Mouse (Mus musculus) MEL (cell line): ENCODE measurements around the gene Myh2. TPM values are rescaled to one million over a fixed set of nuclear protein-coding genes. Genes with fewer than 3 reads are reported as not detected.

Experiments
- DNase-seq: peaks from one replicate; pipeline ENCODE4 v3.0.0; 2011; ENCODE audit warnings: low read depth, low spot score
- H3K27ac ChIP-seq: 2 replicates; pipeline ENCODE4 v1.5.1; 2012; ENCODE audit warnings: low read depth, mild to moderate bottlenecking, control low read depth, low read length, moderate library complexity; ENCODE audit not compliant: control insufficient read depth
- H3K27me3 ChIP-seq, 2 experiments: fragments of 150-350 bp in 1 of 2; sonication (generic) in 1 of 2; 2 replicates each; pipeline ENCODE4 v1.6.1; 2012; ENCODE audit warnings: low read length in 2 of 2, mild to moderate bottlenecking in 2 of 2, improper control_type of control experiment in 1 of 2, moderate library complexity in 1 of 2; ENCODE audit not compliant: insufficient read depth in 2 of 2, control insufficient read depth in 1 of 2
- H3K36me3 ChIP-seq, 2 experiments: 2 replicates each; pipeline ENCODE4 v1.6.1; 2012 to 2014; ENCODE audit warnings: low read length in 2 of 2, improper control_type of control experiment in 1 of 2, inconsistent platforms in 1 of 2, mild to moderate bottlenecking in 1 of 2; ENCODE audit not compliant: insufficient read depth in 2 of 2, control insufficient read depth in 1 of 2
- H3K4me1 ChIP-seq, 2 experiments: fragments of 150-350 bp in 1 of 2; sonication (generic) in 1 of 2; 2 replicates each; pipeline ENCODE4 v1.6.1; 2012; ENCODE audit warnings: low read length in 2 of 2, improper control_type of control experiment in 1 of 2, mild to moderate bottlenecking in 1 of 2; ENCODE audit not compliant: insufficient read depth in 2 of 2, control insufficient read depth in 1 of 2
- H3K4me3 ChIP-seq, 2 experiments: fragments of 150-350 bp in 1 of 2; sonication (generic) in 1 of 2; 2 replicates each; pipeline ENCODE4 v1.5.1; 2012; ENCODE audit warnings: low read depth in 2 of 2, low read length in 2 of 2, mild to moderate bottlenecking in 2 of 2, moderate library complexity in 2 of 2, control low read depth in 1 of 2, improper control_type of control experiment in 1 of 2; ENCODE audit not compliant: control insufficient read depth in 1 of 2, insufficient read depth in 1 of 2
- H3K79me2 ChIP-seq: 2 replicates; pipeline ENCODE4 v1.6.1; 2012; ENCODE audit warnings: mild to moderate bottlenecking, low read length, moderate library complexity; ENCODE audit not compliant: control insufficient read depth, poor library complexity, insufficient read depth
- H3K9ac ChIP-seq: 2 replicates; pipeline ENCODE4 v1.6.1; 2012; ENCODE audit warnings: low read depth, mild to moderate bottlenecking, control low read depth, low read length, moderate library complexity; ENCODE audit not compliant: control insufficient read depth, poor library complexity, severe bottlenecking
- H3K9me3 ChIP-seq: fragments of 150-350 bp; sonication (generic); replicated peaks from 2 replicates; pipeline ENCODE4 v1.6.1; 2012; ENCODE audit warnings: mild to moderate bottlenecking, low read length, improper control_type of control experiment, moderate library complexity; ENCODE audit not compliant: insufficient read depth
- BHLHE40 ChIP-seq: IDR thresholded peaks from 2 replicates; pipeline ENCODE4 v1.6.1; 2012; ENCODE audit warnings: low read depth, mild to moderate bottlenecking, inconsistent platforms, low read length, improper control_type of control experiment, borderline replicate concordance
- CHD1 ChIP-seq: IDR thresholded peaks from 2 replicates; pipeline ENCODE4 v1.6.1; 2012; ENCODE audit warnings: low read depth, mild to moderate bottlenecking, inconsistent platforms, low read length, improper control_type of control experiment
- E2F4 ChIP-seq: IDR thresholded peaks from 2 replicates; pipeline ENCODE4 v1.6.1; 2011; ENCODE audit warnings: low read depth, low read length, improper control_type of control experiment, borderline replicate concordance
- EP300 ChIP-seq, 2 experiments: IDR thresholded peaks; 2 replicates each; pipeline ENCODE4 v1.6.1; 2011; ENCODE audit warnings: improper control_type of control experiment in 2 of 2, low read length in 2 of 2, low read depth in 1 of 2, mild to moderate bottlenecking in 1 of 2
- GABPA ChIP-seq: IDR thresholded peaks from 2 replicates; pipeline ENCODE4 v1.6.1; 2012; ENCODE audit warnings: low read depth, mild to moderate bottlenecking, inconsistent platforms, low read length, improper control_type of control experiment, moderate library complexity
- HCFC1 ChIP-seq: IDR thresholded peaks from 2 replicates; pipeline ENCODE4 v1.6.1; 2012; ENCODE audit warnings: low read depth, mild to moderate bottlenecking, inconsistent platforms, low read length, improper control_type of control experiment, moderate library complexity
- JUND ChIP-seq: IDR thresholded peaks from 2 replicates; pipeline ENCODE4 v1.6.1; 2011; ENCODE audit warnings: low read depth, mild to moderate bottlenecking, improper control_type of control experiment, low read length
- MAX ChIP-seq: IDR thresholded peaks from 2 replicates; pipeline ENCODE4 v1.6.1; 2011; ENCODE audit warnings: low read length, improper control_type of control experiment
- MAZ ChIP-seq: IDR thresholded peaks from 2 replicates; pipeline ENCODE4 v1.6.1; 2012; ENCODE audit warnings: low read depth, mild to moderate bottlenecking, inconsistent platforms, low read length, improper control_type of control experiment
- MXI1 ChIP-seq: IDR thresholded peaks from 2 replicates; pipeline ENCODE4 v1.6.1; 2011; ENCODE audit warnings: mild to moderate bottlenecking, low read depth, low read length, improper control_type of control experiment
- MYB ChIP-seq: IDR thresholded peaks from 2 replicates; pipeline ENCODE4 v1.6.1; 2011; ENCODE audit warnings: mild to moderate bottlenecking, low read depth, low read length, improper control_type of control experiment
- MYC ChIP-seq: IDR thresholded peaks from 2 replicates; pipeline ENCODE4 v1.6.1; 2011; ENCODE audit warnings: low read depth, mild to moderate bottlenecking, low read length, improper control_type of control experiment, moderate library complexity
- NRF1 ChIP-seq: IDR thresholded peaks from 2 replicates; pipeline ENCODE4 v1.6.1; 2014; ENCODE audit warnings: low read depth, mild to moderate bottlenecking, inconsistent platforms, low read length, improper control_type of control experiment, moderate library complexity; ENCODE audit not compliant: poor library complexity, insufficient read depth, severe bottlenecking
- POLR2A ChIP-seq, 2 experiments: IDR thresholded peaks; 2 replicates each; pipeline ENCODE4 v1.6.1; 2011 to 2012; ENCODE audit warnings: low read length in 2 of 2, mild to moderate bottlenecking in 2 of 2, control low read depth in 1 of 2, improper control_type of control experiment in 1 of 2, low read depth in 1 of 2, moderate library complexity in 1 of 2; ENCODE audit not compliant: control insufficient read depth in 1 of 2, insufficient read depth in 1 of 2, poor library complexity in 1 of 2
- POLR2AphosphoS2 ChIP-seq: IDR thresholded peaks from 2 replicates; pipeline ENCODE4 v1.6.1; 2011; ENCODE audit warnings: low read length, improper control_type of control experiment
- RAD21 ChIP-seq: IDR thresholded peaks from 2 replicates; pipeline ENCODE4 v1.6.1; 2011; ENCODE audit warnings: mild to moderate bottlenecking, low read depth, low read length, improper control_type of control experiment
- RCOR1 ChIP-seq: IDR thresholded peaks from 2 replicates; pipeline ENCODE4 v1.6.1; 2012; ENCODE audit warnings: low read depth, mild to moderate bottlenecking, inconsistent platforms, low read length, improper control_type of control experiment
- SMC3 ChIP-seq: IDR thresholded peaks from 2 replicates; pipeline ENCODE4 v1.6.1; 2011; ENCODE audit warnings: low read depth, low read length, improper control_type of control experiment
- TAL1 ChIP-seq: IDR thresholded peaks from 2 replicates; pipeline ENCODE4 v1.6.1; 2012; ENCODE audit warnings: mild to moderate bottlenecking, inconsistent platforms, low read length, moderate library complexity, mixed read lengths
- USF1 ChIP-seq: IDR thresholded peaks from 2 replicates; pipeline ENCODE4 v1.6.1; 2014; ENCODE audit warnings: low read depth, mild to moderate bottlenecking, inconsistent platforms, low read length, improper control_type of control experiment, moderate library complexity
- USF2 ChIP-seq, 2 experiments: IDR thresholded peaks; 2 replicates each; pipeline ENCODE4 v1.6.1; 2011 to 2012; ENCODE audit warnings: improper control_type of control experiment in 2 of 2, low read length in 2 of 2, borderline replicate concordance in 1 of 2, inconsistent platforms in 1 of 2, low read depth in 1 of 2, mild to moderate bottlenecking in 1 of 2; ENCODE audit not compliant: insufficient read depth in 1 of 2
- ZC3H11A ChIP-seq: IDR thresholded peaks from 2 replicates; pipeline ENCODE4 v1.6.1; 2012; ENCODE audit warnings: low read depth, mild to moderate bottlenecking, inconsistent platforms, low read length, improper control_type of control experiment
- ZKSCAN1 ChIP-seq: IDR thresholded peaks from 2 replicates; pipeline ENCODE4 v1.6.1; 2012; ENCODE audit warnings: low read depth, mild to moderate bottlenecking, inconsistent platforms, low read length, improper control_type of control experiment, moderate library complexity
- ZMIZ1 ChIP-seq: IDR thresholded peaks from 2 replicates; pipeline ENCODE4 v1.6.1; 2012; ENCODE audit warnings: low read depth, mild to moderate bottlenecking, inconsistent platforms, low read length, improper control_type of control experiment, moderate library complexity
- polyA plus RNA-seq, 2 experiments: library from polyadenylated mRNA; stranded (reverse) in 1 of 2; unstranded in 1 of 2; fragments of >175 nt in 1 of 2; fragments of >200 nt in 1 of 2; gene quantifications; 2 replicates each; pipeline versions ENCODE4 v1.2.1 to v1.2.4; 2012; ENCODE audit warnings: low replicate concordance in 2 of 2, low read depth in 1 of 2; ENCODE audit not compliant: insufficient read length in 2 of 2, insufficient read depth in 1 of 2, missing spikeins in 1 of 2
- total RNA-seq: library from RNA; depleted of rRNA; stranded (reverse); fragments of 300-350 nt; gene quantifications from 2 replicates; pipeline ENCODE4 v1.2.3, GENCODE M21; 2012

Myh2 gene
- total and polyA plus RNA-seq, 3 experiments, result not detected

- Histone ChIP-seq H3K27me3 (no peaks in the 10 kb centered on the region; a peak in 1 of 4 replicates), H3K4me1 (no peaks in the 10 kb centered on the region), H3K9ac (no peak within 1 kb of the TSS), H3K36me3 (no peaks in the 10 kb centered on the region), H3K9me3 (no peaks in the 10 kb centered on the region), H3K79me2 (no peaks in the 10 kb centered on the region), H3K27ac (no peak within 1 kb of the TSS), H3K4me3 (no peak within 1 kb of the TSS)
- TF ChIP-seq NRF1 (no peak), E2F4 (no peak), RCOR1 (no peak), MXI1 (no peak), POLR2A (IDR thresholded peaks at IDR 0.05; ENCODE audit: control insufficient read depth in 1 of 2, insufficient read depth in 1 of 2, low read depth in 1 of 2, low read length in 2 of 2, poor library complexity in 1 of 2) (no peak), MAZ (no peak), USF2 (IDR thresholded peaks at IDR 0.05; ENCODE audit: borderline replicate concordance in 1 of 2, insufficient read depth in 1 of 2, low read depth in 1 of 2, low read length in 2 of 2) (no peak), ZKSCAN1 (no peak), MYC (no peak)
- no peak for DNase-seq
These were observed 28.9 kb downstream of the Myh2 start, which contains the start of gene Myh1 for GRCm38 (mm10) chr11:67199752-67200151. Gene Myh1 (plus strand): TSS chr11:67200052.

- Histone ChIP-seq H3K27ac (no peak overlapping the region), H3K9me3 (no peaks in the 10 kb centered on the region), H3K4me1 (no peaks in the 10 kb centered on the region), H3K4me3 (no peak overlapping the region), H3K36me3 (no peaks in the 10 kb centered on the region), H3K9ac (no peak overlapping the region), H3K79me2 (no peaks in the 10 kb centered on the region), H3K27me3 (no peaks in the 10 kb centered on the region)
- TF ChIP-seq CHD1, result no peak
- TF ChIP-seq USF1, result no peak
- TF ChIP-seq SMC3, result no peak
- no peak for TF ChIP-seq TAL1
- no peak for TF ChIP-seq GABPA
- no peak for TF ChIP-seq JUND
- no peak for TF ChIP-seq POLR2A (IDR thresholded peaks at IDR 0.05; ENCODE audit: control insufficient read depth in 1 of 2, insufficient read depth in 1 of 2, low read depth in 1 of 2, low read length in 2 of 2, poor library complexity in 1 of 2)
- TF ChIP-seq RAD21, result no peak
- TF ChIP-seq E2F4, result no peak
- no peak for TF ChIP-seq ZC3H11A
- TF ChIP-seq MAX, result no peak
- no peak for TF ChIP-seq ZMIZ1
- no peak for TF ChIP-seq POLR2AphosphoS2
- TF ChIP-seq MYB, result no peak
- no peak for TF ChIP-seq HCFC1
- no peak for TF ChIP-seq BHLHE40
- TF ChIP-seq EP300 (IDR thresholded peaks at IDR 0.05; ENCODE audit: low read depth in 1 of 2, low read length in 2 of 2), result no peak
- no peak for TF ChIP-seq USF2 (IDR thresholded peaks at IDR 0.05; ENCODE audit: borderline replicate concordance in 1 of 2, insufficient read depth in 1 of 2, low read depth in 1 of 2, low read length in 2 of 2)
- no peak for DNase-seq
These were observed 33.9 kb downstream of the Myh2 start for GRCm38 (mm10) chr11:67204766-67205165.
